Mouse (Mus musculus): ENCODE measurements around the gene Grid1.

The Grid1 gene

GRCm38 (mm10) chr14:34819919-34820652 is at the start of gene Grid1:
Gene Grid1 (plus strand): TSS chr14:34820108.
- in situ Hi-C loops (cut with MboI; ENCODE audit: low pct_unique_long_range_greater_than_20kb in 1 of 2, low sequenced_read_pairs in 2 of 2, unreplicated experiment in 1 of 2), result no loop called here

GRCm38 (mm10) chr14:34770467-34770866 is 49.4 kb upstream of the Grid1 start:
- in situ Hi-C loops (cut with MboI; ENCODE audit: low pct_unique_long_range_greater_than_20kb in 1 of 2, low sequenced_read_pairs in 2 of 2, unreplicated experiment in 1 of 2), result loop anchor here (5.0 kb wide), 2 partner anchors 158 to 163 kb away; no protein-coding TSS in a partner anchor

DNA sequence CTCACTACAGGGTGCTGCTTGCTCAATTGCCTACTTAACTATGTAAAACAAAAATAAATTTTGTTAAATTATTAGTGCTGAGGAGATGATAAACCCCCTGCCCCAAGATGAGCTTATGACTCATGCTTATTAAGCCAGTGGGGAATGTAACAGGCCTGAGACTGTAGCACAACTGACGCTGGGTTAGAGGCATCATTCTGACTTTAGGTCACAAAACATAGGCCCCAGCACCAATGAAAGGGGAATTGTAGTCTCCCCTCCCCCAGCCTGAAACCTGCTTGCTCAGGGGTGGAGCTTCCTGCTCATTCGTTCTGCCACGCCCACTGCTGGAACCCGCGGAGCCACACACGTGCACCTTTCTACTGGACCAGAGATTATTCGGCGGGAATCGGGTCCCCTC is 48.3 kb upstream of the Grid1 start:
- in situ Hi-C loops (cut with MboI; ENCODE audit: low pct_unique_long_range_greater_than_20kb in 1 of 2, low sequenced_read_pairs in 2 of 2, unreplicated experiment in 1 of 2), result loop anchor here (5.0 kb wide), 2 partner anchors 159 to 164 kb away; no protein-coding TSS in a partner anchor

DNA sequence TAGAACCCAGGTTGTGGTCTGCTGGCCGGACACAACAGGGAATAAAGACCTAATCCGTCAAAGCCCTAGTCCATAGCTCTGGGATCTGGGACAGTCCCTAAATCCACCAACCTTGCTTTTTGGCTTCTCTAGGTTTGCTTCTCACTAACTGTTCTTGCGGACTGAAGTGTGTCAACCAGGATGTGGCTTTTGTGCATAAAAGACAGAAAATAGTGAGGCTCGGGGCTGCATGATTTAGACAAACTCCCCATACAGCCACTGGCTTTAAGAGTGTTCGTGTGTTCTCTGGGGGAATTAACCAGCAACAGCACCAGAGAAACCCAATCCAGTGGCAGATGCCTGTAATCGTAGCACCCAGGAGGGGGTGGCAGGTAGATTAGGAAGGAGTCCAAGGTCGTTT is 47.8 kb upstream of the Grid1 start:
- in situ Hi-C loops (cut with MboI; ENCODE audit: low pct_unique_long_range_greater_than_20kb in 1 of 2, low sequenced_read_pairs in 2 of 2, unreplicated experiment in 1 of 2), result loop anchor here (5.0 kb wide), 2 partner anchors 160 to 165 kb away; no protein-coding TSS in a partner anchor

DNA sequence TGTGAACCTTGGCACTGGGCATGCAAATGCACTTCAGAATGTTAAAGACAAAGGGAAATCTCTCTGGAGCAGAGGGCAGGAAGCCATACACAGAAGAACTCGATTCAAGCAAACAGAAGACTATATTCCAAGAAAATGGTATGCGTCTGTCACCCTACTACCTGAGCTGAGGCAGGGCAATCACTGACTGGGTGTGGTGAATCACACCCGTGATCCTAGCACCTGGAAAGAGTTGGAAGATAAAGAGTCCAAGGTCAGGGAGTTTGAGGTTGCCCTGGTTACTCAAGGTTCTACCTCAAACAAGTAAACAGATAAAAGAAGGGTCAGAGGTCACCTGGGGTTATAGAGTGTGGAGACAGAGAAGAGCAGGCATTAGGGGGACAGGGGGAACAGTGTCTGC is 46.2 kb upstream of the Grid1 start:
- in situ Hi-C loops (cut with MboI; ENCODE audit: low pct_unique_long_range_greater_than_20kb in 1 of 2, low sequenced_read_pairs in 2 of 2, unreplicated experiment in 1 of 2), result loop anchor here (5.0 kb wide), 2 partner anchors 161 to 166 kb away; no protein-coding TSS in a partner anchor

- in situ Hi-C loops (cut with MboI; ENCODE audit: low pct_unique_long_range_greater_than_20kb in 1 of 2, low sequenced_read_pairs in 2 of 2, unreplicated experiment in 1 of 2), result loop anchor here (5.0 kb wide), 2 partner anchors 162 to 167 kb away; no protein-coding TSS in a partner anchor
These were observed 45.7 kb upstream of the Grid1 start for GRCm38 (mm10) chr14:34774231-34774630.

DNA sequence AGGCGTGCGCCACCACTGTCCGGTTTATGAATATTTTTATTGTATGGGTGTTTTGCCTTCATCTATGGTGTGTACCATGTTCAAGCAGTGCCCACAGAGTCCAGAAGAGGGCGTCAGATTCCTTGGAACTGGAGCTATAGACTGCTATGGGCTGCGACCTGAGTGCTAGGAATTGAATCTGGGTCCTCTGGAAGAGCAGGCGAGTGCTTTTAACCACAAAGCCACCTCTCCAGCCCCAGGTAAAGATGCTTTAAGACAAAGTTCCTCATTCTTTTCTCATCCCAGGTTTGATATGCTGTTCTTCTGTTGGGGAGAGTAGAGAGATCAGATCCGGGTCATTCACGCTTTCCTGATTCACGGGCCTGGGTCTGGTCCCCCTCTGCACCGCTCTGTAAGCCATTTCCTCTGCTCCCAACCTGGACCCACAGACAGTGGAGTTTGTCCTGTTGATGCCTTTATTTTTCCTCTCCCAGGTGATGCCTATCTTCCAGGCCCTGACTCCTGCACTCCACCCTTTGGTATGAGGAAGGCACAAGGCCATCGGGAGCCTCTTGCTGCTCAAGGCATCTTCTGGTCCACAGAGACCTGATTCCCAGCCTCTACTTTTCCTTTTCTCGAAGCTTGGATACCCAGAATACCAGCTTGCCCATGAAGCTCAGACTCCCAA is 43.1 kb upstream of the Grid1 start:
- in situ Hi-C loops (cut with MboI; ENCODE audit: low pct_unique_long_range_greater_than_20kb in 1 of 2, low sequenced_read_pairs in 2 of 2, unreplicated experiment in 1 of 2), result no loop called here

- in situ Hi-C loops (cut with MboI; ENCODE audit: low pct_unique_long_range_greater_than_20kb in 1 of 2, low sequenced_read_pairs in 2 of 2, unreplicated experiment in 1 of 2), result no loop called here
These were observed 42.1 kb upstream of the Grid1 start for GRCm38 (mm10) chr14:34777810-34778209.

GRCm38 (mm10) chr14:34778760-34779159 is 41.1 kb upstream of the Grid1 start:
- in situ Hi-C loops (cut with MboI; ENCODE audit: low pct_unique_long_range_greater_than_20kb in 1 of 2, low sequenced_read_pairs in 2 of 2, unreplicated experiment in 1 of 2), result no loop called here

DNA sequence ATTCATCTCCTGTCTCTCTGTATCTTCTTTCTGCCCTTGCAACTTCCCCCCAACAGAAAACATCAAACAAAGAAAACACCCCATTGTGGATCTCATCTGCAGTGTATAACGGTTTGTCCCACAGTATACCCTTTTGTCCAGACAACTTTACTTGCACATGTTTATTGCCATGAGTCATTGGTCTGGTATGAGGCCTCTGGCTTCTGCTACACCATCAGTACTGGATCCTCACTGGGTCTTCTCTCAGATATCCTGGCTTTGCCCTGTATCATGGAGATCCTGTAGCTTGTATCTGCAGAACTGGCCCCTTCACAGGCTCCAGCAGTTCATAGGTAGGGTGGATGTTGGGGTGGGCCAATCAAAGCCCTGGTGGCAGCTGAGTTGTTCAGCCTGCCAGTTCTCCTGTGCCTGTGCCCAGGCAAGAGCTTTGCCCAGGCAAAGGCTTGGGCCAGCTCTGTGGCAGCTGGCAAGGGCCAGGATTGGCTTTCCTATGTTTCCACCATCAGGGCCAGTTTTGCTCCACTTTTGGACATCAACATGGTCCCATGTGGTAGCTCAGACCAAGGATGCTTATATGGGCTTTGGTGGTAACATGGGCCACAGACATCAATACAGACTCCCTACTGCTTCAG is 26.4 kb upstream of the Grid1 start:
- in situ Hi-C loops (cut with MboI; ENCODE audit: low pct_unique_long_range_greater_than_20kb in 1 of 2, low sequenced_read_pairs in 2 of 2, unreplicated experiment in 1 of 2), result no loop called here

- in situ Hi-C loops (cut with MboI; ENCODE audit: low pct_unique_long_range_greater_than_20kb in 1 of 2, low sequenced_read_pairs in 2 of 2, unreplicated experiment in 1 of 2), result no loop called here
These were observed 9.0 kb upstream of the Grid1 start for GRCm38 (mm10) chr14:34810763-34811489.

DNA sequence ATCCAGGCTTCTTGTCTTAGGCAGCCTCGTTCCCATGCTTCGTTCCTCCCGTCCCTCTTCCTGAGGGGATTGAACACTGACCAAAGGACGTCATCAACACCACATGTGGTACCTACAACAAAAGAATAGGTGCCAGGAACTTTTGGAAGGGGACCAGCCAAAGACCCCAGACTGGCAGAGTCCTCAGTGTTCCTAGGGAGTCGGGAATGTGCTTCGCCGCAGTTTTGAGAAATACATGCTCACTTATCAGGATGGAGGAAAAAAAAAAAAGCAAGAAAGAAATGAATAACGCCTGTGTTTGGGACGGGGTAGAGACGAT is 8.5 kb upstream of the Grid1 start:
- in situ Hi-C loops (cut with MboI; ENCODE audit: low pct_unique_long_range_greater_than_20kb in 1 of 2, low sequenced_read_pairs in 2 of 2, unreplicated experiment in 1 of 2), result no loop called here

GRCm38 (mm10) chr14:34816301-34816700 is 3.6 kb upstream of the Grid1 start:
- in situ Hi-C loops (cut with MboI; ENCODE audit: low pct_unique_long_range_greater_than_20kb in 1 of 2, low sequenced_read_pairs in 2 of 2, unreplicated experiment in 1 of 2), result no loop called here

- in situ Hi-C loops (cut with MboI; ENCODE audit: low pct_unique_long_range_greater_than_20kb in 1 of 2, low sequenced_read_pairs in 2 of 2, unreplicated experiment in 1 of 2), result no loop called here
These were observed 1.4 kb upstream of the Grid1 start for GRCm38 (mm10) chr14:34818387-34818980.

DNA sequence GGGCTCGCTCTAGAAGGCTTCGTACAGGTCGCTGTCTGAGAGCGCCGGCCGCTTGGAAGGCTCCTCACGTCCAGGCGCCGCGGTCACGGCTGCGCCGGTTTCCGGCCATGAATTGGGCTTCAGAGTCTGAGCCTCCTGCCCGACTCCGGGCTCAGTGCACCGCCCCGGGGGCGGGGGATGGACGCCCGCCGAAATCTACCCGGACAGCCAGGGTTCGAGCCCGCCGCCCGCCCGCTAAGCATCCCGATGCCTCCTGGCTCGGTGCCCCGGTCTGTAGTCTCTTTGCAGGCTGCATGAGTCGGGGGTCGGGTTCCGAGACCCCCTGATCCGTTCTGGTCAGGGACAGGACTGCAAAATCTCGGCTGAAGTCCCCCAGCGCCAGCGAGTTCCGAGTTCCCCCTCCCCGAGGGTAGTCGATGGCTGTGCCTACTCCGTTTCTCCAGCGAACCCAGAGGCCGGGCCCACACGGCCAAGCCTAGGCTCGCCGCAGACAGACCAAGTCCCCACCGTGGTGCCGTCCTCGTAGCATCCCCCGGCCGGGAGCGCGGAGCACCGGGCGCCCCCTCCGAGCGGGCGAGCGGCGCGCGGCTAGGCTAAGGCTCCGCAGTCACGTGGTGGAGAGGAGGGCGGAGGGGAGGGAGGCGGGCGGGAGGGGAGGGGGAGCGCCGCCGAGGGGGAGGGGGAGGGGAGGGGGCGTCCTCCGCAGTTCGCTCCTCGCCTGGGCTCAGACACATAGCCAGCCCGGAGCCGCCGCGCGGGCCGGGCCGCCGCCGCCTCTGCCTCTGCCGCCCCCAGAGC is 588 bp upstream of the Grid1 start:
- in situ Hi-C loops (cut with MboI; ENCODE audit: low pct_unique_long_range_greater_than_20kb in 1 of 2, low sequenced_read_pairs in 2 of 2, unreplicated experiment in 1 of 2), result no loop called here

DNA sequence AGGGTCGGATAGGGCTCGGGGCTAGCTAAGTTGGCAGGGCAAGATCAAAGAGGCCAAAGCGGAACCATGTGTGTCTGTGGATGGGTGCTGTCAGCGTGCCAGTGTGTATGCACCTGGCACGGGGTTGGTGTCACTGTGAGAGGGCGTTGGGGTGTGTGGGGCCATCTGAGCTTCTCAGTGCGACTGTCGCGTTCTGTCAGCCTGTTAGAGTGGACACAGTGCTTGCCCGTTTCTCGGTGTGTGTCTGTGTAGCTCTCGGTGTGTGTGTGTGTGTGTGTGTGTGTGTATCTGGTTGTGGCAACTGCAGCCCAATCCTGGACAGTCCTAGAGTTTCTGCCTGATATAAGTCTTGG is 721 bp downstream of the Grid1 start:
- in situ Hi-C loops (cut with MboI; ENCODE audit: low pct_unique_long_range_greater_than_20kb in 1 of 2, low sequenced_read_pairs in 2 of 2, unreplicated experiment in 1 of 2), result no loop called here

GRCm38 (mm10) chr14:34821131-34821790 is 1.4 kb downstream of the Grid1 start:
- in situ Hi-C loops (cut with MboI; ENCODE audit: low pct_unique_long_range_greater_than_20kb in 1 of 2, low sequenced_read_pairs in 2 of 2, unreplicated experiment in 1 of 2), result no loop called here
